Mouse (Mus musculus): ENCODE data around the gene Kcnc1.

- TF ChIP-seq POLR2A (IDR thresholded peaks at IDR 0.05; ENCODE audit: low read depth, low read length) (no peak), CTCF (IDR thresholded peaks at IDR 0.05; ENCODE audit: extremely low read depth, insufficient read length, insufficient replicate concordance, low read depth, low read length) (no peak)
Measured at GRCm38 (mm10) chr7:46350119-46350702, 46.1 kb upstream of the Kcnc1 start.
